Mouse (Mus musculus): Measurements from ENCODE around the gene Gtf3a.
"Not testable (repeated sequence)": the region's sequence is repeated elsewhere in the genome, so short reads cannot be mapped to it uniquely, and the experiment has no call there.

Gtf3a gene

DNA sequence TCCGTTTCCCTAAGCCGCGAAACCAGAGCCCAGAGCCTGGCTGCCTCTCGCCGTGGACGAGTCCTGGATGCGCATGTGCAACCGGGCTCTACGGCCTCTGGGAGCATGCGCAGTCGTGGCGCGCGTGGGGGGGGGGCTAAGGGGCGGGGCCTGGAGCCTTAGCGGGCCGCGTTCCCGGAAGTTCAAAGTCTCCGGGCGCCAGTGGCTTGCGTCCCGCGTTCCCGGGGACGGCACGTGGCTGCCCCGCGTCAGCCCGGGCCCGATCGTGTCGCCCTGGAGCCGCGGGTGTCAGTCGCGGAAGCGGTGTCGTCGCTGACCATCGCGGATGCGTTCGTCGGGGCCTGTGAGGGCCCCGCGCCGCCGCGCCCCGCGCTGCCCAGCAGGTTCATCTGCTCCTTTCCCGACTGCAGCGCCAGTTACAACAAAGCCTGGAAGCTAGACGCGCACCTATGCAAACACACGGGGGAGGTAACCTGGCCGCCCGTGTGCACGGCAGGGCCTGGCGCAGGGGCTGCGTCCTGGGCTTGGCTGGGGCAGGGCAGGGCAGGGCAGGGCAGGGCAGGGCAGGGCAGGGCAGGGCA lies at the start of gene Gtf3a:
TSS of gene Gtf3a (plus strand) at position 150 of the 581 bp plus-strand sequence.
- DNase-seq (ENCODE audit: low read depth, low spot score), result peak; percentile 94

DNA sequence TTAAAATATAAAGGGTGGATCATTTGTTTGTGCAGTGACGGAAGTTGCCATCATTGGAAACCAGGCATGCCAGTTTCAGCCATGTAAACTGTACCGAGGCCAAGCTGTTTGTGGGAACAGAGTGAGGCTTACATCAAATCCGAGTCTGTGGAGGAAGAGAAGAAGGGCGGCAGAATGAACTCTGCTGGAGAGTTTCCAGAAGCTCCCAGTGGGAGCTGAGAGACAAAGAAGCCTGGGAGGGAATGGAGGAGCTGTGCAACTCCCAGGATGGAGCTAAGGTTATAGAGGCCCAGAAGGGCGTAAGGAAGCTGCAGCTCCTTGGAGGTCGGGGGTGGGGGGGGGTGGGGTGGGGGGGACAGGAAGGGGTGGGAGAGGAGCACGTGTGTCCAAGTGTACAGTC lies 48.1 kb upstream of the Gtf3a start:
- DNase-seq (ENCODE audit: low read depth, low spot score), result no peak

DNA sequence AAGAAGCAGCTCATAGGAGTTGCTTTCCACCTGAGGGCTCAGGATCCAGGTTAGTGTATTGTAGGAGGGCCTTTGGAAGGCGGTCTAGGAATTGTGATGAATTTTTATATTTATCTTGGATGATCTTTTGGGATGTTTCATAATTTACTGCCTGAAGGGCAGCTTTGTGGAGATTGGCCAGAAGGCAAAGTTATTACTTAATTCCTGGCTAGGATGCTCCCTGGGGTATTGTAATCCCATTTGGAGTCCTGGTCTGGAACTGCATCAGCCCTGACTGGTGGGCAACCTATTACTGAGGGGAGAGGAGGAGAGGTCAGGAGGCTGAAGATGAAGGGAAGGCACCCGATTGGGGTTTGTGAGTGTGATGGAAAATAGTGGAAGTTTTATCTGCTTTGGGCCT lies 47.0 kb upstream of the Gtf3a start:
- no peak for DNase-seq (ENCODE audit: low read depth, low spot score)

DNA sequence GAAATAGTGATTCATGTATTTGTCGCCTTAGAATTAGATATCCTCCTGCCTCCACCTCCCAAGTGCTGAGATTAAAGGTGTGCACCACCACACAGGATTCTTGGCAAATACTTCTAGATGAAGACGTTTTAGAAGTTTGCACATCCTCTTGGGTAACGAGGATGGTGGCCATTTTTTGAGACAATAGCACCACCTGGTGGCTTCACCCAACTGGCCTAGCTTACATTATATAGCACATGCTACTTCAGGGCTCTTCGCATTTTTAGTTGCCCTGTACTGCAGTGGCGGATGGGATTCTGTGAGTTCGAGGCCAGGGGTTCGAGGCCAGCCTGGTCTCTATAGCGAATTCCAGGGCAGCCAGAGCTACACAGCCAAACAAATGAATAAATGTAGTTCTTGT lies 44.1 kb upstream of the Gtf3a start:
- peak; percentile 88 for DNase-seq (ENCODE audit: low read depth, low spot score)

DNA sequence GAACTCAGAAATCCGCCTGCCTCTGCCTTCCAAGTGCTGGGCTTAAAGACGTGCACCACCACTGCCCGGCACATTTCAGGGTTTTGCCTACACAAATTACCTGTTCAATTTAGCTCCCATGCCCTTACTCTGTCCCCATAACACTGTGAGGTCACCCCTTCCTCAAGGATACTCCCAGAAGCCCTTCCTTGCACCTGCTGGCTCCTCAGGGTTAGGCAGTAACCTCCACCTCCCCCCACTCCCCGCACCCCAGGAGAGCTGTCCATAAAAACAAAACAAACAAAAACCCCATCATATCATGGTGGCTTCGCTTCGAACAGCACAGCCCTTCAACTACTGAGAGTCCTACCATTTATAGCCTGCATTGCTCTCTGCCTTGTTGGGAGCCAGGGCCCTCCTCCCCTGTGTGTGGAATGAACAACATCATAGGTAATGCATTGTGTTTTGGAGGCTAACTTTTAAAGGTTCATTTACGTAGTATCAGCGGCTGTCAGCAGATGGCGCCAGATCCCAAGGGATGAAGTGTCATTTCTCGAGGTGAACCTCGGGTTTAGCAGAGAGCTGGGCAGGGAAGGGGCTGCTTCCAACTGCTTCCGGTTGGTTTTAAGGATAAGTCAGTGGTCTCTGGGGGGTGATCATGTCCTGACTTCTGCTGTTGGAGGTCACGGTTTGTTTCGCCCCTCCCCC lies 42.8 kb upstream of the Gtf3a start:
- DNase-seq (ENCODE audit: low read depth, low spot score), result peak; percentile 58

DNA sequence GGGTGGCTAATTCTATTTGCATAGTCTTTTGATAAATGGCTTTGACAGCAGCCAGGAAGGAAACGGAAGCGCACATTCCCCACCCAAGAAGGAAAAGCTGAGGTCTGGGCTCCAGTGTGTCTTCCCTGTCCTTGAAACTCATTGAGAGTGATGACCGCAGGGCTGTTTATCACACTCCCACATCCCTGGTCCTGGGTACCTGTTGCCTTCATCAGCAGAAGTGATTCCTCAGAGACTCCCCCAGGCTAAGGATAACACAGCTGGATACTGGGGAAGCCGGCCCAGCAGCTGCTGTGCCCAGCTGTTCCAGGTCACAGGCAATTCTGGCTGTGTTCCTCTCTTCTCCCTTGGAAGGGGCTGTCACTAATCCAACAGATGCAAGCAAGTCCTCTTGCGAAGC lies 40.9 kb upstream of the Gtf3a start:
- no peak for DNase-seq (ENCODE audit: low read depth, low spot score)

DNA sequence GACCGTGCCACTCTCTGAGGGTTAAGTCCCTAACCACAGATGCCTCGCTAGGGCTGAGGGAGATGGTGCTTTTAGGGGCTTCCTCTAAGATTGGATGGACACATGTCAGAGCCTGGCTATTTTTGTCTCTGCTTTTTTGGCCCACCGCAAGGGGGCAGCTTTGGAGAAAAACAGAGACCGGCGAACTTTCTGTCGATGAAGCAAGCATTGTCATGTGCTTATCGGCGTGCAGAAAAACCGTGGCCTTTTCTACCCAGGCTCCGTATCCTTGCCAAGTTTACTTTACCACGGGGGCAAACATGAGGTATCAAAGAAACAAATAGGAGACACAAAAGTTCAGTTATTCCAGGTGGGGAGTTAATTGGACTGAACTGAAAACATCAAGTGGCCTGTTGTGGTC lies 39.8 kb upstream of the Gtf3a start:
- DNase-seq (ENCODE audit: low read depth, low spot score), result no peak

DNA sequence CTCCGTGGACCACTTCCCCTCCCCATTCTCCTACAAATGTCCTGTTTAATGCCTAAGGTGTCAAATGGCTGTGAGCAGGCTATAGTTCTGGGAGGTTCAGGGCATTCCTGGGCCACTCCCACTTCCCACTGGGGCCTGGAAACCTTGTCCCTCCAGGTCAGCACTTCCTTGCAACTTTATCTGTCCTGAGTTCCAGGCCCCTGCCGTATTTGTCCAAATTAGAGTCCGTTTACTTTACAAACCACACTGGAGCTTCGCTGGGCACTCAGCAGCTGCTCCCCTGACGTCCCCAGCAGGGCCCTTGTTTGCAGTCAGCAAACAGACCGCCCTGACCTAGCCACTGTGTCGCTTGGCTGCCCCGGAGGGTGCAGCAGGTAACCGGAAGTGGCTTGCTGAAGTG lies 36.3 kb upstream of the Gtf3a start:
- no peak for DNase-seq (ENCODE audit: low read depth, low spot score)

DNA sequence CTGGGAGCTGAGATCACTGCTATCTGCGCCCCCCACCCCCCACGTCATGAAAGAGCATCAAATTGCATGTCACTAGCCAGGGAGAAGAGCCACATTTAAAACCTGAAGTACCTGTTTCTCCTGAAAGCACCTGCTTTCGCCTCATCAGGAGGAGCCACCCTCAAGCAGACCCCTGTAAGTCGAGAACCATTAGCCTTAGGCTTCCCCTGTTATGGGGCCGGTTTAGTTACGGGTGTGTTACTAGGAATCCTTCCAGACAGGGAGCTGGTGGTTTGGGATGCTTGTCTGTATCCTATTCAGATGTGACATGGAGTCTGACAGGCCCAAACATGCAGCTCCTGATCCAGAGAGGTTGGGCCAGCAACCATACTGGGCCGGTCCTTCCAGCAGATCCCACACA lies 35.1 kb upstream of the Gtf3a start:
- no peak for DNase-seq (ENCODE audit: low read depth, low spot score)

DNA sequence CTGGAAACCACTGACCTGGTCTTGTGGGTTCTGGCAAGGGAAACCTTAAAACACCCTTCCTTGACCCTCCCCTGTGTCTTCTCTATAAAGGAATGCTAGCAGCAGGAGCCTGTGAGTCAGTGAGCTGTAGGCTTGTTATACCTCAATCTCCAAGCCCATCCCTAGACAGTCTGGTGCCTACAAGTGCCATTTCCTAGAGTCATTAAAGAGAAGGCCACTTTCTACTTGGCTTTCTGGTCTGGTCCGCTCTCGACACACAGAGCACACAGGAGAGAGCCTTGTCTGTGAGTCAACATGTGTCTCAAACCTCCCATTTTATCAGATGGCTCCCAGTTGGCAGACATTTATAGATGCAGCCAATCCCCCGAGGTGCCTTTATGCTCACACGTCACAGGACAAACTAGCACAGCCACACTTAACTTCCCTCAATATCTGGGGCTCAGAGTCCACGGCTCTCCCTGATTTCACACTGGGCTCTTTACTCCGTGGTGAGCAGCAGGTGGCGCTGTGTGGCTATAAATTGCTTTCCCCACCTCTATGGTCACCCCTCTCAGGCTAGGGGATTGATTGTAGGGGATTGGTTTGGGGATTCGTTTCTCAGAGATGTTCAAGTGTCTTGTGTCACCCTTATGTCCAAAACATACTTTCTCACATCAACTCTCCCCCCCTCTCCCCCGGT lies 34.2 kb upstream of the Gtf3a start:
- peak; percentile 55 for DNase-seq (ENCODE audit: low read depth, low spot score)

DNA sequence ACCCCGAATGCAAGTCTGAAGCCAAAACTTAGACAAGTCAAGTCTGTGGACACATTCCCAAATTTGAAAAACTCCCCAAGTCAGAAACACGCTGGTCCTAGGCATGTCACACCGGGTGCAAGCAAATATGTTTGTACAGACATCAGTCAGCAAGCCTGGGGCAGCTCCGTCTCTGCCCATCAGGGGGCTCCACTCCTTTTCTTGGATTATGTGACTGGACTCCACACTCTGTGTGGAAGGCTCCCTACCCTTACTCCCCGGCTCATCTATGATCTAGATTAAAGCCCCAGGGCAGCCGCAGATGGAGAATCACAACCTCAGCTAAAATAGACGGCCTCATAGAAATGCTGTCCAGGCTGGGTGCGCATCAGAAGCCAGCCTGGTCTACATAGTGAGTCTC lies 32.2 kb upstream of the Gtf3a start:
- DNase-seq (ENCODE audit: low read depth, low spot score), result no peak

DNA sequence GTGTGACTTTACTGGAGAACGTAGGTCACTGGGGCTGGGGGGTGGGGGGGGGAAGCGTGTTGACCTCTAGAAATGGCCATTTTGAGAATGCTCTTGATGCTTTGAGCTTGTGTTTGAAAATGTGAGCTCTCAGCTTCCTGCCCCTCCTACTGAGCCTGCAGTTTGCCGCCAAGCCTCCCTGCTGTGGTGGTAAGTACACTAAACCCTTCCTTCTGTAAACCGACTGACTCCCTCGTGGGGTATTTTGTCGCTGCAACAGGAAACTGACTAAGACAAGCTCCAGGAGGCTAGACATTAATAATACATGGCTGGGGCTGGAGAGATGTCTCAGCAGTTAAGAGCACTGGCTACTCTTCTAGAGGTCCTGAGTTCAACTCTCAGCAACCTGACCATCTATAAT lies 31.7 kb upstream of the Gtf3a start:
- DNase-seq (ENCODE audit: low read depth, low spot score), result no peak

DNA sequence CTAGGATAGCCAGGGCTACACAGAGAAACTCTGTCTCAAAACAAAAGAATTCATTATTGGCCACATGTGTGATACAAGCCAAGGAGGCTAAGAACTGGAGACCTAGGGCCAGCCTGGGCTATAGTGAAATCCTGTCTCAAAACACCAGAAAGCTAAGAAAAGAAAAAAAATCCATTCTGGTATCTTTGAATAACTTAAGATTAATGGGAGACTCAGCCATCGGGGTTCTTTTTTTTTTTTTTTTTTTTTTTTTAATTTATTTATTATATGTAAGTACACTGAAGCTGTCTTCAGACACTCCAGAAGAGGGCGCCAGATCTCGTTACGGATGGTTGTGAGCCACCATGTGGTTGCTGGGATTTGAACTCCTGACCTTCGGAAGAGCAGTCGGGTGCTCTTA lies 31.1 kb upstream of the Gtf3a start:
- DNase-seq (ENCODE audit: low read depth, low spot score), result not testable (repeated sequence)

DNA sequence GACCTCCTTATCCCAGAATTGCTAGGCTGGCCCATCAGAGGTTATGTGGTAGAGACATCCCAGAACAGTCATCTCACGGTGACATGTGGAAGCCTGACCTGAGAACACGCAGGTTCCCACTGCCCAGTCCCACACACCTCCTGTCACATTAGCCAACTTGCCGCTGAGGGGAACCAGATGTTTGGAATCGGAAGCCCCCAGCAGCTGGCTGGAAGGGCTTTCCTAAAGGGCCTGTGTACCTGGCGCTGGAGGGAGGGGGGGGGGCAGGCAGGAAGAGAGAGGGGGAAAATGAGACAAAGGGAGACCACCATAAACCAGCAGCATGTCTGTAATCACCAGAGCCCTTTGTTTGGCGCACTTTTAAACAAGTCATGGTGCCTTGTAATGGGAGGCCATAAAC lies 28.6 kb upstream of the Gtf3a start:
- no peak for DNase-seq (ENCODE audit: low read depth, low spot score)

DNA sequence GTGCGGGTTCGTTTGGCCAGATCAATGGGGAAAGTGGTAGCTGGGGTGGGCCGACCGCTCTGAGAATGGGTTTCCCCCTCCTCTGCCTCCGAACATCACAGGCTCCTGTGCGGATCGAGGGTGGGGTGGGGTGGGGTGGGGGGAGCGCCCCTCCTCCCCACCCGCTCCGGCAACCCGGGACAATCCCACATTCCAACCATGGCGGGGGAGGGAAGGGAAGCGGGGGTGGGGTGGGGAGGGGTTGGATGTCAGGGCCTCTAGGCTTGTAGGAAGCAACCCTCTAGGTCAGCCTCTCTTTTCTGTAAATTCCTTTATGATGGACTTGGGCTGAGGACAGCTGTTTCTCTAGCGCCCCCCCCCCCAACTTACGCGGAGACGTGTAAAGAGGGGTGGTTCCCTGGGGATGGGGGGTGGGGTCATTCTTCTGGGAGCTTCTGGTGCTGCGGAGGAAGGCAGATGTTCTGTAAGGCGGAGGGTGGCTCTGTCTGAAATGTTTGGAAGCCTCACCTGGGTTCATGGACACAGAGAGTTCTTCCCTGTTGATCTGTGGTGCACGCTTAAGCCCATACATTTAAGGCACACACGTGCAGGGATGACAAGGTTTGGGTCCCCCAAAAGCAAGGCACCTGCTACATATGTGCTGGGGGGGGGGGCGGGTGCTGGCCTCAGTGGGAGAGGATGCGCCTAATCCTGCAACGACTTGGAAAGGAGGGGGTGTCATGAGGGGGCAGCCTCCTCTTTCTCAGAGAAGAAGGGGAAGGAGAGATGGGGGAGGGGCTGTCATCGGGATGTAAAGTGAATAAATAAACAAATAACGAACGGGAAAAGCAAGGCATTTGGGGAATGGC lies 27.9 kb upstream of the Gtf3a start:
- no peak for DNase-seq (ENCODE audit: low read depth, low spot score)

DNA sequence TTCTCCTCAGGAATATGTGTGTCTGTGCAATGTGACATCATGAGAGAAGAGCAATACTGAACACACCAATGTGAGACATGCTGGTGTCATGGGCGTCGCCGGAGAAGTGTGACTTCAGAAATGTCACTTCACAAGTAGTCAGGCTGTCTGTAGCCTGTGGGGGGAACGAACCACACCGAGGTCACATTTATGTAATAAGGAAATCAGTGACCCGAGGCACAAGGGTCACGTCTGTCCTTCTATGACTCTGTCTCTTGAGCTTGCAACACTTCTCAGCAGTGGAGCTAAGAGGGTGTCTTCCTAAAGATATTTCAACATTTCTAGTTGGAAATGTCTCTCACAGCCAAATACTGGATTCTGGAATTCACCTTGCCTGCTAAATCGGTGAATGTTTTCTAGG lies 27.2 kb upstream of the Gtf3a start:
- no peak for DNase-seq (ENCODE audit: low read depth, low spot score)

DNA sequence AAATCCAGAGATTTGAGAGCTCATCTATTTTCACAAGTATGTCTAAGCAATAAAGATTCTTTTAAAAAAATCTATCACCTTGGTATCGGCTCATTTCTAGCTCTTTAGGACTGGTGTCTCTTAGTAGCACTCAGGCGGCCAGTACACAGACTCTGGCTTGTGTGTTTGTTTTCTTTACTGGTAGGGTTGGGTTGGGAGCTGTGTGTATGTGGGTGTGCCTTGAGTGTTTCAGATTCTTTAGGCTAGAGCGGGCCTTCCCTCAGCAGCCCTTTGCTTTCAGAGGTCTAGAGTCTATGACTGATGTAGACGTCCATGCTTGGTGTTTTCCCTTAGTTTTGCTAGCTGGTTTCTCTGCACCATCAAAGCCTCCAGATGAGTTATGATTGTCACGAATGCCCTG lies 24.9 kb upstream of the Gtf3a start:
- no peak for DNase-seq (ENCODE audit: low read depth, low spot score)

DNA sequence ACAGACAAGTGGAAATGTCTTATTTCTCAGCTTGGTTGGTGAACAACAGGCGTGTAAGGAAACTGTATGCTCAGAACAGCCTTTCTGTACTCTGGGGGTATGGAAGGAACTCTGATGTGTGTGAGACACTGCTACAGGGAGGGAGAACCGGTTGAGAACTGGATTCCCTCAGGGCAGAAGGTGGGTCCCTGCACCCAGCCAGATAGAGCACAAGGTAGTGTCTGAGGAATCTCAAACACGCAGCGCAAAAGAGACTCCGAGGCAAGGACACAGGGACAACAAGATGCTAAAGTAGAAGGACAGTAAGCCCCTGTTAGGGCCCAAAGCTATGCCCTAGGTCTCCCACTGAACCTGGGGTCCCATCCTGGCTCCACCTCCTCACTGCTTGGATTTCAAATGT lies 21.8 kb upstream of the Gtf3a start:
- DNase-seq (ENCODE audit: low read depth, low spot score), result no peak

DNA sequence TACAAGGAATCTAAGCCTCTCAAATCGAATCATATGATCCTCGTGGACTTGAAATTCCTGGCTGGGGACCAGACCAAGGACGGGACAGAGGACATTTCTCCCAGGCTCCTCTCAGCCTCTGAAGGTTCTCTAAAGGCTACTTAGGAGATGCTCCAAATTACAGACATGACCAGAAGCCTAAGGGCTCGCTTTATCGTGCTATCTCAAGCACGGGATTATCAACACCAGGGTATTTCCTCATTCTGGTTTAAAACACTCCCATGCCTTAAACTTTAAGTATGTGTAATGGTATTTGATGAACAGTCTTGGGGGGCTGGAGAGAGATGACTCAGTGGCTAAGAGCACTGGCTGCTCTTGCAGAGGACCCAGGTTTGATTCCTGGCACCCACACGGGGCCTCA lies 17.0 kb upstream of the Gtf3a start:
- DNase-seq (ENCODE audit: low read depth, low spot score), result no peak

DNA sequence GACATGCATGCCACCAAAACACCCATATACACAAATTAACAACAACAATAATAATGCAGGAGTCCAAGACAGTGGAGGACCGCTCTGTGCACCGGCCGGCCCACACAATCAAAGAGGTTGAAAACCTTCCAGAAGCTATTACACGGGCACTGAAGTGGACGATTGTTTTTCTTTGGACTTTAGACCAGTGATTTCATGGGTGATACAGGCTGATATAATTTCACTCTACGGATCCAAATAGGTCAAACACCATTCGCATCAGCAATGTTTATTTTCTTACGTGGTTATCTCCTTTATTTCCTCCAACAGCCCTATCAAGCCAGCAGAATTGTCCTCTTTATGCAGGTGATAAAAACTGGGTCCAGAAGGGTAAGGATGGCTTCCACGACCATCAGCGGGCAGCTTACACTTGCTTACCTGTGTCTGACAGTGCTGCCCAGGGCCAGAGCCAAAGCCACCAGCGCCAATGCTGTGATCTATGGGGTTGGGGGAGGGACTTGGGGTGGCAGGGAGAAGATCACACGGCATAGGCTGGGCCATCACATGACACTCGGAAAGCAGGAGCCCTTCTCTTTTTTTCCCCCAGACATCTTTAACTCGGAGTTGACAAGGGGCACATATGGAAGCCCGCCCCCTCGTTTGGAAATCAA lies 16.4 kb upstream of the Gtf3a start:
- DNase-seq (ENCODE audit: low read depth, low spot score), result no peak

DNA sequence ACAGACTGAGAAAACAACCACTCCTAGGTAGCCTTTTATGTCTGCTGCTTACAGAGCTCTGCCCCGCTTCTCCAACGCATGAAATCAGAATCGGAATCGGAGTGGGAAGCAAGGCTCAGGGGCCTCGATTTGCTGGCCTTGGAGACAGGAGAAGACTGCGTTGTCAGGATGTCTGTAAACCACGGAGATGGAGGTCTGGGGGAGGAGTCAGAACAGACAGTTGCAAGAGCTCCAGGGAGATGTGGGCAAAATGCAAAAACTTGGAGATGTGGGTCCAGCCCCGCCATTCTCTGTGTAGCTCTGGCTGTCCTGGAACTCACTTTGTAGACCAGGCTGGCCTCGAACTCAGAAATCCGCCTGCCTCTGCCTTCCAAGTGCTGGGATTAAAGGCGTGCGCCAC lies 15.0 kb upstream of the Gtf3a start:
- DNase-seq (ENCODE audit: low read depth, low spot score), result no peak
